Mouse (Mus musculus) liver, adult 2 months (tissue): ENCODE measurements around the gene Ndnf. TPM values are rescaled to one million over a fixed set of nuclear protein-coding genes. Genes with fewer than 3 reads are reported as not detected.

Experiments
- DNase-seq: peaks from one replicate; pipeline ENCODE4 v3.0.0-alpha.2; 2011; ENCODE audit warnings: low read depth, low spot score; ENCODE audit errors: extremely low read depth
- H3K27ac ChIP-seq: fragments of 200-500 bp; replicated peaks from 2 replicates; pipeline ENCODE4 v1.5.1; 2012; ENCODE audit warnings: low read depth, mild to moderate bottlenecking, control low read depth, inconsistent platforms, low read length; ENCODE audit not compliant: insufficient read depth
- H3K27me3 ChIP-seq: fragments of 200-500 bp; 2 replicates; pipeline ENCODE4 v1.6.1; 2012; ENCODE audit warnings: mild to moderate bottlenecking, moderate library complexity, low read length, inconsistent platforms; ENCODE audit not compliant: control insufficient read depth, insufficient read depth
- H3K36me3 ChIP-seq: fragments of 200-500 bp; 2 replicates; pipeline ENCODE4 v1.6.1; 2012; ENCODE audit warnings: low read length, inconsistent platforms; ENCODE audit not compliant: control insufficient read depth, insufficient read depth
- H3K4me1 ChIP-seq: fragments of 200-500 bp; 2 replicates; pipeline ENCODE4 v1.6.1; 2011; ENCODE audit warnings: low read length; ENCODE audit not compliant: control insufficient read depth, insufficient read depth
- H3K4me3 ChIP-seq: fragments of 200-500 bp; 2 replicates; pipeline ENCODE4 v1.5.1; 2011; ENCODE audit warnings: low read depth, mild to moderate bottlenecking, control low read depth, low read length, moderate library complexity; ENCODE audit not compliant: insufficient read depth
- H3K79me2 ChIP-seq: fragments of 200-500 bp; 2 replicates; pipeline ENCODE4 v1.6.1; 2012; ENCODE audit warnings: inconsistent platforms, mild to moderate bottlenecking, low read length, moderate library complexity; ENCODE audit not compliant: control insufficient read depth, insufficient read depth
- H3K9ac ChIP-seq: fragments of 200-500 bp; 2 replicates; pipeline ENCODE4 v1.6.1; 2012; ENCODE audit warnings: low read depth, mild to moderate bottlenecking, control low read depth, inconsistent platforms, low read length
- CTCF ChIP-seq: fragments of 200-500 bp; IDR thresholded peaks from 2 replicates; pipeline ENCODE4 v1.5.1; 2011; ENCODE audit warnings: low read depth, low read length, control low read depth
- POLR2A ChIP-seq: fragments of 200-500 bp; IDR thresholded peaks from 2 replicates; pipeline ENCODE4 v1.6.1; 2011; ENCODE audit warnings: low read length, control low read depth; ENCODE audit not compliant: insufficient read depth; ENCODE audit errors: extremely low read depth
- WGBS: fragments of 180-500 bp; shearing (Covaris S2); methylation state at CpG from one replicate; pipeline ENCODE4 v1.1.7; 2018; 5-methylcytosine and 5-hydroxymethylcytosine counted together
- polyA plus RNA-seq: library from polyadenylated mRNA; depleted of rRNA; stranded (reverse); fragments of >200 nt; gene quantifications from 2 replicates; pipeline ENCODE4 v1.2.3, GENCODE M21; 2012
- total RNA-seq: library from RNA; depleted of rRNA; stranded (reverse); fragments of >200 nt; gene quantifications from 2 replicates; pipeline ENCODE4 v1.2.3, GENCODE M21; 2014

The Ndnf gene
- total and polyA plus RNA-seq, 2 experiments, result 0.46 TPM; not detected in 1

DNA sequence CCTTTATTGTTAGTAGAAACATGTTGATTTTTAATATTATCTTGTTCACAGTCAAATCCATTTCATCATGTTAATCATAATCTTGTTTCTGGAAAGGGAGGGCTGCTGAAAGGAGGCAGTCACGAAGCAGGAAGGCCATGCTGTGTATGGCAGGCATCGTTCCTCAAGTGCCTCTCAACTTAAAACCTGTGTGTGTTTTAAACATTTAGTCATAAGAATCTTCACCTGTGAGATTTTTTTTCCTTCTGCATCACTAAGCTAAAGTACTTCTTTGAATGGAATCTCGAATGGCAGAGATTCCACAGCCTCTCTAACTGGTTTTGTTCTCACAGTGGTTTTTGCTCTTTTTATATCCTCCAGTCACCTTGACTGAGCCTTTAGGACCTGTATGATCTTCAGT lies 25.0 kb upstream of the Ndnf start:
- WGBS, result 62% methylated on average over 3 of the region's 3 CpGs
- Histone ChIP-seq H3K36me3 (no peaks in the 10 kb centered on the region), H3K27me3 (no peaks in the 10 kb centered on the region), H3K4me1 (no peaks in the 10 kb centered on the region), H3K4me3 (no peak overlapping the region), H3K27ac (no peak overlapping the region), H3K9ac (no peak overlapping the region), H3K79me2 (no peaks in the 10 kb centered on the region)
- TF ChIP-seq CTCF, result no peak
- TF ChIP-seq POLR2A, result no peak
- no peak for DNase-seq

DNA sequence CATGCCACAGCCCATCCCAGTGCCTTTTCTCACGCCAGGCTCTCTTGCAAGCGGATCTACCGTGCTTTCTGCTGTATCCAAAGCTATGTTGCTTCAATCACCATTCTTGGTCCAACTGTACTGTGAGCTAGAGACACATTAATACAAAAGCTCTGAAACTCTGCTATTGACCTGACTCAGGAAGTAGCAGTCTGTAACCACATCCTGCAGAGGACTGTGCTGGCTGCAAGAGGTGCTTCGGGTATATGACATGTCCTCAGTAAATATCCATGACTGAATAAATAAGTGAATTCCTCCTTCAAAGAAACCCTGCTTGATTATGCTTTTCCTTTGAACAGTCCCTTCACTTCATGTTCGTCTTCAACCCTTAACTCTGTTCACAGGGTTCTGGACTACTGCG lies 23.7 kb upstream of the Ndnf start:
- H3K4me3 ChIP-seq, result no peak overlapping the region
- H3K27me3 ChIP-seq, result no peaks in the 10 kb centered on the region
- H3K79me2 ChIP-seq, result no peaks in the 10 kb centered on the region
- 74% methylated on average over 6 of the region's 6 CpGs for WGBS
- no peak for DNase-seq
- no peaks in the 10 kb centered on the region for H3K4me1 ChIP-seq
- no peak overlapping the region for H3K27ac ChIP-seq
- no peak for TF ChIP-seq CTCF
- no peaks in the 10 kb centered on the region for H3K36me3 ChIP-seq
- no peak overlapping the region for H3K9ac ChIP-seq

DNA sequence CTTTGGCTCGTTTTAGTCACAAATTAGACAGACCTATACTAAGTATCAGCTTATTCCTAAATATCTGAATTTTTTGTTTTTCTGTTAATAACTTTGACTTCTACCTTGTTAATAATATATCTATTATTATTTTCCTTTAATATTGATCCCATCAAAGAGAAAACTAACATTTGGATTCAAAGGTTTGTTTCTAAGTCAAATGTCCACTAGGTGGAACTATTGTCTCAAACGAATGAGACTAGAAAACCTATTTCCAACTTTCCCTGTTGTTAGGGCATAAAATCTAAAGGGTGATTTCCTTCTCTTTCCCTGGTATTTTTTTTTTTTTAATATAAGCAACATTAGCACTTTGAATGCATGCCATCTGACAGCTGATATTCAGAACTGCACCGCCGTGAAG lies 20.0 kb upstream of the Ndnf start:
- 0 out of 2 replicates have a peak, but pooled peaks have one; percentile 17 for TF ChIP-seq CTCF
- no peak for TF ChIP-seq POLR2A
- DNase-seq, result peak; percentile 19

DNA sequence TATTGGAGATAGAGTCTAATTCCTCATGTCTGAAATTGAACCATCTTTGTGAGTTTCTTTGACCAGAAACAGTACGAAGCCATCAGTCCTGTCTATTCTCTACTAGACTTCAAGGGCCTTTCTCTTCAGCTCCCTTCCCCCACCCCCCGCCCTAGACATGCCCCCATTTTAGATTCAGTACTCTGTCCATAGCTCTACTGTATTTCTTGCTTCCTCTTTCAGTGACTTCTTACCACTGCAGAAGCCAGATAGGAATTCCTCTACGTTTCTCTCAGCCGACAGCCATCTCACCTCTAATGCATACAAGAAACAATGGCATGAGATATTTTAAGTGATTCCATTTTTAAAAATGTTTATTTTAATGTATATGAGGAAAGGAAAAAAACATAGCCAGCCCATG lies 10.1 kb upstream of the Ndnf start:
- Histone ChIP-seq H3K27ac (no peak overlapping the region), H3K36me3 (no peaks in the 10 kb centered on the region), H3K9ac (no peak overlapping the region), H3K27me3 (no peaks in the 10 kb centered on the region), H3K79me2 (no peaks in the 10 kb centered on the region), H3K4me3 (no peak overlapping the region), H3K4me1 (no peaks in the 10 kb centered on the region; the same call in 1 of the 2 replicates)
- no peak for DNase-seq
- WGBS, result 77% methylated on average over 4 of the region's 4 CpGs
- TF ChIP-seq CTCF, result no peak

More for the DNA sequence above, 20.0 kb upstream of the Ndnf start:
- H3K9ac ChIP-seq, result no peak overlapping the region
- H3K27ac ChIP-seq, result no peak overlapping the region
- H3K79me2 ChIP-seq, result no peaks in the 10 kb centered on the region
- WGBS, result 41% methylated on average over 4 of the region's 4 CpGs
- no peaks in the 10 kb centered on the region for H3K36me3 ChIP-seq
- no peaks in the 10 kb centered on the region for H3K27me3 ChIP-seq
- H3K4me3 ChIP-seq, result no peak overlapping the region
- H3K4me1 ChIP-seq, result no peaks in the 10 kb centered on the region

DNA sequence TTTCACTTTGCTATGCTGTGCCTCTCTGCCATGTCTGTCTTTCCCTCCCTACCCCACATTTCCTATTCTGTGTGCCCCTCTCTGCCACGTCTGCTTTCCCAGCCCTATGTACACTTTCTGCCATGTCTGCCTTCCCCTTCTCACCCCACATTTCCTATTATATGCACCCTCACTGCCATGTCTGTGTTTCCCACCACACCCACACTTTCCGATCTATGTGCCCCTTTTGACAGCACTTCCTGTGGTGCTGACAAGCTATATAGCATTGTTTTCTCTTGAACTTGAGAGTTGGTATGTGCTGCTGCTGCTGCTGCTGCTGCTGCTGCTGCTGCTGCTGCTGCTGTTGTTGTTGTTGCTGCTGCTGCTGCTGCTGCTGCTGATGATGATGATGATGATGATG lies 9.3 kb upstream of the Ndnf start:
- 72% methylated on average over 2 of the region's 2 CpGs for WGBS
- Histone ChIP-seq H3K9ac (no peak overlapping the region), H3K27ac (no peak overlapping the region), H3K4me1 (no peaks in the 10 kb centered on the region; the same call in 1 of the 2 replicates), H3K4me3 (no peak overlapping the region), H3K36me3 (no peaks in the 10 kb centered on the region), H3K27me3 (no peaks in the 10 kb centered on the region), H3K79me2 (no peaks in the 10 kb centered on the region)
- no peak for DNase-seq
- TF ChIP-seq CTCF (no peak), POLR2A (no peak)

DNA sequence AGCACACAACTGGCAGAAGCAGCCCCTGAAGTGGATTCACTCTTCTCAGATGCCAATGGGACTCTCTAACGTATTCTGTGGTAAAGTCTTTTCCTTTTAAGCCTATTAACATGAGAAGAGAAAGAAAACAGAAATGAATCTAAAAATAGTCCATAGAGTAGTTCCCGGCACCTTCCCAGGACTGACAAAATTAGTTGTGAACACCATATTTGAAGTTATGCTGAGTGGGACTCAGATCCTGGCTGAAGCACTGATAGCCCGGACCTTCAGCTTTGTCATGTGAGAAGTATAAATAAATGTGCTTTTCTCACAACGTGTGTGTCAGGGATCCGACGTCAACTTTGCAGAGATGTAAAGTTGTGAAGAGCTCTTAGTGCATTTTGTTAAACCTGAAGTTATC lies 7.4 kb upstream of the Ndnf start:
- Histone ChIP-seq H3K4me3 (no peak overlapping the region), H3K4me1 (no peaks in the 10 kb centered on the region; the same call in 1 of the 2 replicates), H3K36me3 (no peaks in the 10 kb centered on the region), H3K9ac (no peak overlapping the region), H3K27ac (no peak overlapping the region), H3K79me2 (no peaks in the 10 kb centered on the region), H3K27me3 (no peaks in the 10 kb centered on the region)
- WGBS, result 73% methylated on average over 6 of the region's 6 CpGs
- TF ChIP-seq POLR2A (no peak), CTCF (no peak)
- DNase-seq, result no peak
